Mouse (Mus musculus) layer of hippocampus, postnatal 10 days (tissue): ENCODE data around the gene Wdr5. TPM values are rescaled to one million over a fixed set of nuclear protein-coding genes. Genes with fewer than 3 reads are reported as not detected.

Experiments used
- DNase-seq, 2 experiments: peaks; one replicate each; pipeline ENCODE4 v3.0.0; 2021; ENCODE audit warnings: low spot score in 2 of 2
- long read RNA-seq: library from polyadenylated mRNA; stranded (forward); transcript quantifications from one replicate; pipeline ENCODE4 v2.0.0, GENCODE M21; 2023
- total RNA-seq, 2 experiments: library from RNA; stranded (reverse); gene quantifications; 2 replicates each; pipeline ENCODE4 v1.2.3; 2021

Gene Wdr5
- 10 to 100 TPM; 42.8 to 44.2 TPM for total RNA-seq
- long read RNA-seq, transcript Wdr5-201 (14 exons, 2,890 nt): major isoform, 25 of 53 reads
- long read RNA-seq, partial matches to known transcripts: 3 of 53 reads
- long read RNA-seq, other reads (novel, unspliced or antisense): 25 of 53 reads

- DNase-seq: peak; percentile 99
Observed at GRCm38 (mm10) chr2:27514639-27515328, at the start of gene Wdr5. TSS of gene Wdr5 (plus strand) at chr2:27515157.

- no peak for DNase-seq
Observed at GRCm38 (mm10) chr2:27469292-27469990, 45.5 kb upstream of the Wdr5 start.

GRCm38 (mm10) chr2:27469991-27470355 is 45.0 kb upstream of the Wdr5 start:
- DNase-seq: peak in 1 of 2 experiments; percentile 3

- DNase-seq: no peak
Observed at GRCm38 (mm10) chr2:27470535-27470934, 44.4 kb upstream of the Wdr5 start.

- no peak for DNase-seq
Observed at GRCm38 (mm10) chr2:27471170-27471584, 43.8 kb upstream of the Wdr5 start.

- DNase-seq: peak in 1 of 2 experiments; percentile 2
Observed at GRCm38 (mm10) chr2:27473061-27473765, 41.7 kb upstream of the Wdr5 start.

GRCm38 (mm10) chr2:27473911-27474310 is 41.0 kb upstream of the Wdr5 start:
- DNase-seq: no peak

GRCm38 (mm10) chr2:27474621-27475484 is 40.1 kb upstream of the Wdr5 start:
- peak in 1 of 2 experiments; percentile 59 for DNase-seq

- peak; percentile 86 to 92 for DNase-seq
Observed at GRCm38 (mm10) chr2:27475495-27476302, 39.3 kb upstream of the Wdr5 start.

GRCm38 (mm10) chr2:27476303-27477192 is 38.4 kb upstream of the Wdr5 start:
- DNase-seq: no peak

- no peak for DNase-seq
Observed at GRCm38 (mm10) chr2:27479821-27480220, 35.1 kb upstream of the Wdr5 start.

GRCm38 (mm10) chr2:27480367-27480766 is 34.6 kb upstream of the Wdr5 start:
- no peak for DNase-seq

GRCm38 (mm10) chr2:27482265-27482861 is 32.6 kb upstream of the Wdr5 start:
- DNase-seq: no peak

- no peak for DNase-seq
Observed at GRCm38 (mm10) chr2:27486725-27487124, 28.2 kb upstream of the Wdr5 start.

GRCm38 (mm10) chr2:27487336-27488049 is 27.5 kb upstream of the Wdr5 start:
- no peak for DNase-seq

GRCm38 (mm10) chr2:27488362-27488761 is 26.6 kb upstream of the Wdr5 start:
- DNase-seq: no peak

- no peak for DNase-seq
Observed at GRCm38 (mm10) chr2:27490939-27491338, 24.0 kb upstream of the Wdr5 start.

- no peak for DNase-seq
Observed at GRCm38 (mm10) chr2:27493971-27494370, 21.0 kb upstream of the Wdr5 start.
